Mouse (Mus musculus): Measurements from ENCODE around the gene Dhx8.

- TF ChIP-seq CTCF (IDR thresholded peaks at IDR 0.05; ENCODE audit: extremely low read depth, insufficient read length, insufficient replicate concordance, low read depth, low read length) (no peak), POLR2A (IDR thresholded peaks at IDR 0.05; ENCODE audit: low read depth, low read length) (no peak)
Measured at GRCm38 (mm10) chr11:101767326-101767725, 34.6 kb downstream of the Dhx8 start.
